Mouse (Mus musculus) myocyte (in vitro differentiated cells): ENCODE results near the gene Mast4. TPM values are rescaled to one million over a fixed set of nuclear protein-coding genes. Genes with fewer than 3 reads are reported as not detected.

ENCODE experiments used
- H3K27me3 ChIP-seq: one replicate; pipeline ENCODE4 v1.6.1; 2011; ENCODE audit not compliant: control insufficient read depth, insufficient read depth, insufficient read length
- H3K36me3 ChIP-seq: one replicate; pipeline ENCODE4 v1.6.1; 2011; ENCODE audit not compliant: control insufficient read depth, insufficient read depth
- H3K4me2 ChIP-seq: one replicate; pipeline ENCODE4 v1.6.1; 2011; ENCODE audit warnings: low read depth, control low read depth
- H3K4me3 ChIP-seq: one replicate; pipeline ENCODE4 v1.5.1; 2011; ENCODE audit warnings: mild to moderate bottlenecking, control low read depth, moderate library complexity
- H3K79me2 ChIP-seq: one replicate; pipeline ENCODE4 v1.6.1; 2011; ENCODE audit not compliant: control insufficient read depth, insufficient read depth
- H3ac ChIP-seq: one replicate; pipeline ENCODE4 v1.6.1; 2011; ENCODE audit not compliant: control insufficient read depth, insufficient read length
- CEBPB ChIP-seq: IDR thresholded peaks from 2 replicates; pipeline ENCODE4 v1.6.1; 2011; ENCODE audit warnings: mild to moderate bottlenecking, moderate library complexity; ENCODE audit not compliant: poor library complexity, insufficient read depth, severe bottlenecking
- E2F4 ChIP-seq: IDR thresholded peaks from one replicate; pipeline ENCODE4 v1.6.1; 2011; ENCODE audit warnings: mild to moderate bottlenecking, control low read depth, moderate library complexity; ENCODE audit not compliant: insufficient read depth
- MAX ChIP-seq: IDR thresholded peaks from one replicate; pipeline ENCODE4 v1.6.1; 2011; ENCODE audit warnings: low read depth, mild to moderate bottlenecking, control low read depth
- MYOD1 ChIP-seq, 3 experiments: IDR thresholded peaks; one replicate each; pipeline ENCODE4 v1.6.1; 2011; ENCODE audit warnings: control low read depth in 2 of 3, low read depth in 2 of 3, mild to moderate bottlenecking in 2 of 3, moderate library complexity in 1 of 3; ENCODE audit not compliant: insufficient read length in 2 of 3, control insufficient read depth in 1 of 3
- MYOG ChIP-seq, 3 experiments: IDR thresholded peaks; one replicate each; pipeline ENCODE4 v1.6.1; 2011; ENCODE audit warnings: control low read depth in 2 of 3, low read depth in 2 of 3, mild to moderate bottlenecking in 2 of 3; ENCODE audit not compliant: insufficient read length in 2 of 3, control insufficient read depth in 1 of 3, insufficient read depth in 1 of 3
- POLR2A ChIP-seq: IDR thresholded peaks from one replicate; pipeline ENCODE4 v1.6.1; 2011; ENCODE audit warnings: low read depth, mild to moderate bottlenecking, control low read depth, moderate library complexity; ENCODE audit not compliant: insufficient read length
- POLR2AphosphoS2 ChIP-seq: IDR thresholded peaks from one replicate; pipeline ENCODE4 v1.6.1; 2011; ENCODE audit warnings: low read depth, control low read depth; ENCODE audit not compliant: insufficient read length
- REST ChIP-seq: IDR thresholded peaks from one replicate; pipeline ENCODE4 v1.6.1; 2011; ENCODE audit warnings: mild to moderate bottlenecking, control low read depth, moderate library complexity; ENCODE audit not compliant: insufficient read depth, insufficient read length
- SRF ChIP-seq: IDR thresholded peaks from one replicate; pipeline ENCODE4 v1.6.1; 2011; ENCODE audit warnings: low read depth; ENCODE audit not compliant: control insufficient read depth, insufficient read length
- TCF12 ChIP-seq: IDR thresholded peaks from one replicate; pipeline ENCODE4 v1.6.1; 2011; ENCODE audit warnings: mild to moderate bottlenecking, control low read depth; ENCODE audit not compliant: poor library complexity, insufficient read depth, severe bottlenecking
- TCF3 ChIP-seq: IDR thresholded peaks from one replicate; pipeline ENCODE4 v1.6.1; 2011; ENCODE audit warnings: low read depth, control low read depth; ENCODE audit not compliant: insufficient read length
- USF1 ChIP-seq: IDR thresholded peaks from one replicate; pipeline ENCODE4 v1.6.1; 2011; ENCODE audit warnings: low read depth, mild to moderate bottlenecking, control low read depth, moderate library complexity
- polyA plus RNA-seq: library from polyadenylated mRNA; unstranded; fragments of >200 nt; fragmentation: generic; extraction: Trizol; gene quantifications from one replicate; pipeline ENCODE4 v1.2.1, GENCODE M21; 2012; ENCODE audit warnings: missing spikeins

Mast4 gene
- polyA plus RNA-seq, 1 experiment: 15.0 TPM

- H3K36me3 ChIP-seq: no peaks in the 10 kb centered on the region
- no peak overlapping the region for H3ac ChIP-seq
- H3K4me3 ChIP-seq: no peak overlapping the region
- H3K79me2 ChIP-seq: peaks cover 45% of the 10 kb centered on the region
- no peaks in the 10 kb centered on the region for H3K27me3 ChIP-seq
- no peak overlapping the region for H3K4me2 ChIP-seq
- TF ChIP-seq POLR2A: no peak
- TF ChIP-seq TCF12: no peak
- TF ChIP-seq POLR2AphosphoS2: no peak
- TF ChIP-seq MYOG (IDR thresholded peaks at IDR 0.05; ENCODE audit: control insufficient read depth in 1 of 3, insufficient read depth in 1 of 3, insufficient read length in 2 of 3, low read depth in 2 of 3): no peak
- no peak for TF ChIP-seq E2F4
- TF ChIP-seq TCF3: no peak
- no peak for TF ChIP-seq USF1
- TF ChIP-seq MAX: no peak
- no peak for TF ChIP-seq MYOD1 (IDR thresholded peaks at IDR 0.05; ENCODE audit: control insufficient read depth in 1 of 3, insufficient read length in 2 of 3, low read depth in 2 of 3)
- TF ChIP-seq CEBPB: no peak
- TF ChIP-seq SRF: no peak
- TF ChIP-seq REST: no peak
These were observed 71.6 kb downstream of the Mast4 start for GRCm38 (mm10) chr13:103262707-103263106.

GRCm38 (mm10) chr13:103262061-103262460, 72.2 kb downstream of the Mast4 start:
- Histone ChIP-seq H3K4me2 (no peak overlapping the region), H3ac (no peak overlapping the region), H3K4me3 (no peak overlapping the region), H3K79me2 (peaks cover 47% of the 10 kb centered on the region), H3K27me3 (no peaks in the 10 kb centered on the region), H3K36me3 (no peaks in the 10 kb centered on the region)
- TF ChIP-seq MYOG (IDR thresholded peaks at IDR 0.05; ENCODE audit: control insufficient read depth in 1 of 3, insufficient read depth in 1 of 3, insufficient read length in 2 of 3, low read depth in 2 of 3): no peak
- no peak for TF ChIP-seq CEBPB
- TF ChIP-seq SRF: no peak
- TF ChIP-seq USF1: no peak
- TF ChIP-seq REST: no peak

- H3ac ChIP-seq: no peak overlapping the region
- H3K36me3 ChIP-seq: no peaks in the 10 kb centered on the region
- no peaks in the 10 kb centered on the region for H3K27me3 ChIP-seq
- no peak overlapping the region for H3K4me3 ChIP-seq
- TF ChIP-seq POLR2AphosphoS2: no peak
- no peak for TF ChIP-seq MYOD1 (IDR thresholded peaks at IDR 0.05; ENCODE audit: control insufficient read depth in 1 of 3, insufficient read length in 2 of 3, low read depth in 2 of 3)
- TF ChIP-seq POLR2A: no peak
- TF ChIP-seq E2F4: no peak
- no peak for TF ChIP-seq REST
- no peak for TF ChIP-seq USF1
- TF ChIP-seq SRF: no peak
- no peak for TF ChIP-seq MAX
- no peak for TF ChIP-seq TCF12
- TF ChIP-seq TCF3: no peak
- TF ChIP-seq CEBPB: no peak
- peaks cover 63% of the 10 kb centered on the region for H3K79me2 ChIP-seq
- peak overlapping the region; percentile 61 for H3K4me2 ChIP-seq
These were observed 73.9 kb downstream of the Mast4 start for GRCm38 (mm10) chr13:103260414-103260813.

- no peak for TF ChIP-seq MAX
- no peak for TF ChIP-seq USF1
- Histone ChIP-seq H3ac (no peak overlapping the region), H3K4me2 (no peak overlapping the region), H3K79me2 (peaks cover 63% of the 10 kb centered on the region), H3K4me3 (no peak overlapping the region), H3K36me3 (no peaks in the 10 kb centered on the region), H3K27me3 (no peaks in the 10 kb centered on the region)
These were observed 76.2 kb downstream of the Mast4 start for GRCm38 (mm10) chr13:103258106-103258505.

GRCm38 (mm10) chr13:103254861-103255260, 79.4 kb downstream of the Mast4 start:
- Histone ChIP-seq H3K79me2 (peaks cover 54% of the 10 kb centered on the region), H3ac (no peak overlapping the region), H3K4me3 (no peak overlapping the region), H3K27me3 (no peaks in the 10 kb centered on the region), H3K36me3 (no peaks in the 10 kb centered on the region), H3K4me2 (no peak overlapping the region)
- no peak for TF ChIP-seq USF1
- TF ChIP-seq SRF: no peak
- TF ChIP-seq TCF12: no peak
- TF ChIP-seq MYOG (IDR thresholded peaks at IDR 0.05; ENCODE audit: control insufficient read depth in 1 of 3, insufficient read depth in 1 of 3, insufficient read length in 2 of 3, low read depth in 2 of 3): no peak
- TF ChIP-seq TCF3: no peak
- TF ChIP-seq POLR2A: no peak
- TF ChIP-seq E2F4: no peak
- TF ChIP-seq CEBPB: no peak
